Mouse (Mus musculus): Measurements from ENCODE around the gene Spag16. TPM values are rescaled to one million over a fixed set of nuclear protein-coding genes. Genes with fewer than 3 reads are reported as not detected.
A peak's percentile ranks its signal among the peaks of the same experiment; 100 is the strongest.
"Not testable (repeated sequence)": the region's sequence is repeated elsewhere in the genome, so short reads cannot be mapped to it uniquely, and the experiment has no call there.

Spag16 gene
- polyA plus RNA-seq, 1 experiment from 2014 or later, result 0.71 TPM

GRCm38 (mm10) chr1:69810161-69810560 is 16.6 kb upstream of the Spag16 start:
- no peaks in the 10 kb centered on the region for H3K36me3 ChIP-seq (ENCODE audit: insufficient read depth, low read length)
- no peaks in the 10 kb centered on the region for H3K9me3 ChIP-seq (replicated peaks; ENCODE audit: low read length)
- ATAC-seq (replicated peaks; ENCODE audit: low FRiP score, low read depth) (no peak), DNase-seq (ENCODE audit: low spot score) (no peak)
- whole genome bisulfite sequencing, result 95% methylated on average over 2 of the region's 2 CpGs
- no peak overlapping the region for H3K4me2 ChIP-seq (ENCODE audit: low read length)
- no peak overlapping the region for H3K4me3 ChIP-seq (replicated peaks; ENCODE audit: low read depth, low read length)
- no peaks in the 10 kb centered on the region for H3K4me1 ChIP-seq (replicated peaks; ENCODE audit: insufficient read depth, low read length)
- H3K9ac ChIP-seq (ENCODE audit: low read depth, low read length), result no peak overlapping the region
- no peaks in the 10 kb centered on the region for H3K27me3 ChIP-seq (ENCODE audit: insufficient read depth, low read length)
- no peak overlapping the region for H3K27ac ChIP-seq
- no peak for TF ChIP-seq CTCF (IDR thresholded peaks at IDR 0.05; ENCODE audit: low read depth)

GRCm38 (mm10) chr1:69825635-69826034 is 1.1 kb upstream of the Spag16 start:
- ATAC-seq (replicated peaks; ENCODE audit: low FRiP score, low read depth); H3K4me2 ChIP-seq (ENCODE audit: low read length); H3K27ac ChIP-seq; H3K4me3 ChIP-seq (replicated peaks; ENCODE audit: low read depth, low read length); H3K4me1 ChIP-seq (replicated peaks; ENCODE audit: insufficient read depth, low read length); H3K36me3 ChIP-seq (ENCODE audit: insufficient read depth, low read length); H3K27me3 ChIP-seq (ENCODE audit: insufficient read depth, low read length); DNase-seq (ENCODE audit: low spot score); H3K9me3 ChIP-seq (replicated peaks; ENCODE audit: low read length); H3K9ac ChIP-seq (ENCODE audit: low read depth, low read length): not testable (repeated sequence)
- WGBS, result 63% methylated on average over 5 of the region's 5 CpGs

- DNase-seq (ENCODE audit: low spot score) (peak; percentile 50), ATAC-seq (replicated peaks; ENCODE audit: low FRiP score, low read depth) (no peak)
- H3K4me3 ChIP-seq (replicated peaks; ENCODE audit: low read depth, low read length), result no peak overlapping the region
- no peak for TF ChIP-seq CTCF (IDR thresholded peaks at IDR 0.05; ENCODE audit: low read depth)
- no peaks in the 10 kb centered on the region for H3K27me3 ChIP-seq (ENCODE audit: insufficient read depth, low read length)
- no peaks in the 10 kb centered on the region for H3K36me3 ChIP-seq (ENCODE audit: insufficient read depth, low read length)
- 0 out of 2 replicates have a peak, but pooled peaks cover 2% of the 10 kb centered on the region for H3K4me1 ChIP-seq (replicated peaks; ENCODE audit: insufficient read depth, low read length)
- H3K27ac ChIP-seq, result no peak overlapping the region
- no peak overlapping the region for H3K4me2 ChIP-seq (ENCODE audit: low read length)
- no peak overlapping the region for H3K9ac ChIP-seq (ENCODE audit: low read depth, low read length)
- WGBS, result 66% methylated on average over 7 of the region's 7 CpGs
- no peaks in the 10 kb centered on the region for H3K9me3 ChIP-seq (replicated peaks; ENCODE audit: low read length)
Observed at GRCm38 (mm10) chr1:69828872-69829479, 2.2 kb downstream of the Spag16 start.

GRCm38 (mm10) chr1:69830586-69830985 is 3.8 kb downstream of the Spag16 start:
- ATAC-seq (replicated peaks; ENCODE audit: low FRiP score, low read depth), result no peak
- TF ChIP-seq CTCF (IDR thresholded peaks at IDR 0.05; ENCODE audit: low read depth), result no peak
- Histone ChIP-seq H3K4me2 (ENCODE audit: low read length) (no peak overlapping the region), H3K27me3 (ENCODE audit: insufficient read depth, low read length) (no peaks in the 10 kb centered on the region), H3K36me3 (ENCODE audit: insufficient read depth, low read length) (no peaks in the 10 kb centered on the region), H3K27ac (no peak overlapping the region), H3K4me1 (replicated peaks; ENCODE audit: insufficient read depth, low read length) (0 out of 2 replicates have a peak, but pooled peaks cover 2% of the 10 kb centered on the region), H3K9me3 (replicated peaks; ENCODE audit: low read length) (no peaks in the 10 kb centered on the region), H3K9ac (ENCODE audit: low read depth, low read length) (no peak overlapping the region), H3K4me3 (replicated peaks; ENCODE audit: low read depth, low read length) (no peak overlapping the region)
- DNase-seq (ENCODE audit: low spot score), result no peak
- WGBS, result 72% methylated on average over 1 of the region's 1 CpGs

- ATAC-seq (replicated peaks; ENCODE audit: low FRiP score, low read depth), result no peak
- H3K27me3 ChIP-seq (ENCODE audit: insufficient read depth, low read length), result no peaks in the 10 kb centered on the region
- no peaks in the 10 kb centered on the region for H3K9me3 ChIP-seq (replicated peaks; ENCODE audit: low read length)
- no peak overlapping the region for H3K4me3 ChIP-seq (replicated peaks; ENCODE audit: low read depth, low read length)
- no peak for DNase-seq (ENCODE audit: low spot score)
- no peak for TF ChIP-seq CTCF (IDR thresholded peaks at IDR 0.05; ENCODE audit: low read depth)
- H3K4me1 ChIP-seq (replicated peaks; ENCODE audit: insufficient read depth, low read length), result 0 out of 2 replicates have a peak, but pooled peaks cover 2% of the 10 kb centered on the region
- H3K27ac ChIP-seq, result no peak overlapping the region
- no peak overlapping the region for H3K4me2 ChIP-seq (ENCODE audit: low read length)
- WGBS, result 94% methylated on average over 2 of the region's 2 CpGs
- H3K9ac ChIP-seq (ENCODE audit: low read depth, low read length), result no peak overlapping the region
- no peaks in the 10 kb centered on the region for H3K36me3 ChIP-seq (ENCODE audit: insufficient read depth, low read length)
Observed at GRCm38 (mm10) chr1:69831002-69831401, 4.2 kb downstream of the Spag16 start.

- not testable (repeated sequence) for H3K27ac ChIP-seq; H3K4me2 ChIP-seq (ENCODE audit: low read length); H3K9ac ChIP-seq (ENCODE audit: low read depth, low read length); ATAC-seq (replicated peaks; ENCODE audit: low FRiP score, low read depth); H3K27me3 ChIP-seq (ENCODE audit: insufficient read depth, low read length); H3K4me3 ChIP-seq (replicated peaks; ENCODE audit: low read depth, low read length); H3K9me3 ChIP-seq (replicated peaks; ENCODE audit: low read length); DNase-seq (ENCODE audit: low spot score); H3K36me3 ChIP-seq (ENCODE audit: insufficient read depth, low read length); H3K4me1 ChIP-seq (replicated peaks; ENCODE audit: insufficient read depth, low read length)
- WGBS, result 64% methylated on average over 4 of the region's 4 CpGs
Observed at GRCm38 (mm10) chr1:69833476-69833875, 6.7 kb downstream of the Spag16 start.

- H3K36me3 ChIP-seq (ENCODE audit: insufficient read depth, low read length), result no peaks in the 10 kb centered on the region
- no peaks in the 10 kb centered on the region for H3K27me3 ChIP-seq (ENCODE audit: insufficient read depth, low read length)
- H3K27ac ChIP-seq, result no peak overlapping the region
- H3K4me3 ChIP-seq (replicated peaks; ENCODE audit: low read depth, low read length), result no peak overlapping the region
- no peaks in the 10 kb centered on the region for H3K9me3 ChIP-seq (replicated peaks; ENCODE audit: low read length)
- H3K4me2 ChIP-seq (ENCODE audit: low read length), result no peak overlapping the region
- no peak overlapping the region for H3K9ac ChIP-seq (ENCODE audit: low read depth, low read length)
- ATAC-seq (replicated peaks; ENCODE audit: low FRiP score, low read depth) (no peak), DNase-seq (ENCODE audit: low spot score) (peak; percentile 2)
- no peak for TF ChIP-seq CTCF (IDR thresholded peaks at IDR 0.05; ENCODE audit: low read depth)
- WGBS, result 38% methylated on average over 7 of the region's 7 CpGs
- H3K4me1 ChIP-seq (replicated peaks; ENCODE audit: insufficient read depth, low read length), result no peaks in the 10 kb centered on the region
Observed at GRCm38 (mm10) chr1:69853436-69853835, 26.7 kb downstream of the Spag16 start.
